Mouse (Mus musculus) myocyte (in vitro differentiated cells): Measurements from ENCODE around the gene Cplx3.

Source experiments
- CEBPB ChIP-seq: IDR thresholded peaks from 2 replicates; pipeline ENCODE4 v1.6.1; 2011; ENCODE audit warnings: mild to moderate bottlenecking, moderate library complexity; ENCODE audit not compliant: poor library complexity, insufficient read depth, severe bottlenecking
- E2F4 ChIP-seq: IDR thresholded peaks from one replicate; pipeline ENCODE4 v1.6.1; 2011; ENCODE audit warnings: mild to moderate bottlenecking, control low read depth, moderate library complexity; ENCODE audit not compliant: insufficient read depth
- MAX ChIP-seq: IDR thresholded peaks from one replicate; pipeline ENCODE4 v1.6.1; 2011; ENCODE audit warnings: low read depth, mild to moderate bottlenecking, control low read depth
- MYOD1 ChIP-seq, 3 experiments: IDR thresholded peaks; one replicate each; pipeline ENCODE4 v1.6.1; 2011; ENCODE audit warnings: control low read depth in 2 of 3, low read depth in 2 of 3, mild to moderate bottlenecking in 2 of 3, moderate library complexity in 1 of 3; ENCODE audit not compliant: insufficient read length in 2 of 3, control insufficient read depth in 1 of 3
- MYOG ChIP-seq, 3 experiments: IDR thresholded peaks; one replicate each; pipeline ENCODE4 v1.6.1; 2011; ENCODE audit warnings: control low read depth in 2 of 3, low read depth in 2 of 3, mild to moderate bottlenecking in 2 of 3; ENCODE audit not compliant: insufficient read length in 2 of 3, control insufficient read depth in 1 of 3, insufficient read depth in 1 of 3
- POLR2A ChIP-seq: IDR thresholded peaks from one replicate; pipeline ENCODE4 v1.6.1; 2011; ENCODE audit warnings: low read depth, mild to moderate bottlenecking, control low read depth, moderate library complexity; ENCODE audit not compliant: insufficient read length
- POLR2AphosphoS2 ChIP-seq: IDR thresholded peaks from one replicate; pipeline ENCODE4 v1.6.1; 2011; ENCODE audit warnings: low read depth, control low read depth; ENCODE audit not compliant: insufficient read length
- REST ChIP-seq: IDR thresholded peaks from one replicate; pipeline ENCODE4 v1.6.1; 2011; ENCODE audit warnings: mild to moderate bottlenecking, control low read depth, moderate library complexity; ENCODE audit not compliant: insufficient read depth, insufficient read length
- TCF12 ChIP-seq: IDR thresholded peaks from one replicate; pipeline ENCODE4 v1.6.1; 2011; ENCODE audit warnings: mild to moderate bottlenecking, control low read depth; ENCODE audit not compliant: poor library complexity, insufficient read depth, severe bottlenecking
- USF1 ChIP-seq: IDR thresholded peaks from one replicate; pipeline ENCODE4 v1.6.1; 2011; ENCODE audit warnings: low read depth, mild to moderate bottlenecking, control low read depth, moderate library complexity

DNA sequence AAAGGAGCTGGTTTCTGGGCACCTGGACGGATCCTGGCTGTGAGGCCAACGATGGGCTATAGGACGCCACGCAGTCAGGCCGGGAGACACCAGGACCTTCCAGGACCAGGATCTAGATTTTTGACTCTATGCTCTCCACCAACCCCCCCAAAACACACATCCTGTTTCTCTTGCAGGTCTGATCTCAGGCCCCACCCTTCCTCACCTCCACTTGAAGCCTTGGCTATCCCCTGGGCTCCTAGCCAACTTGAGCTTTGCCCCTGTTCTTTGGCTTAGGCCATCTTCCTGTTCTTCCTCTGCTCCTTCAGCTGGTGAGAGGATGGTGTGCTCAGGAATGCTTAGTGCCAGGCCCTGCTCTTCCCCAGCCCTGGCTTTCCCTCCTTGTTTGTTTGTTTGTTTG is 14.6 kb upstream of the Cplx3 start, which contains the start of gene Lman1l:
- no peak for TF ChIP-seq E2F4
- no peak for TF ChIP-seq POLR2A
- no peak for TF ChIP-seq TCF12
- TF ChIP-seq MAX, result no peak
- TF ChIP-seq REST, result no peak
- no peak for TF ChIP-seq USF1
- TF ChIP-seq CEBPB, result no peak
- TF ChIP-seq POLR2AphosphoS2, result no peak
- TF ChIP-seq MYOG (IDR thresholded peaks at IDR 0.05; ENCODE audit: control insufficient read depth in 1 of 3, insufficient read depth in 1 of 3, insufficient read length in 2 of 3, low read depth in 2 of 3), result no peak
- TF ChIP-seq MYOD1 (IDR thresholded peaks at IDR 0.05; ENCODE audit: control insufficient read depth in 1 of 3, insufficient read length in 2 of 3, low read depth in 2 of 3), result no peak
